ENCODE assay signal across 8 mouse cellular contexts in the genomic region with DNA sequence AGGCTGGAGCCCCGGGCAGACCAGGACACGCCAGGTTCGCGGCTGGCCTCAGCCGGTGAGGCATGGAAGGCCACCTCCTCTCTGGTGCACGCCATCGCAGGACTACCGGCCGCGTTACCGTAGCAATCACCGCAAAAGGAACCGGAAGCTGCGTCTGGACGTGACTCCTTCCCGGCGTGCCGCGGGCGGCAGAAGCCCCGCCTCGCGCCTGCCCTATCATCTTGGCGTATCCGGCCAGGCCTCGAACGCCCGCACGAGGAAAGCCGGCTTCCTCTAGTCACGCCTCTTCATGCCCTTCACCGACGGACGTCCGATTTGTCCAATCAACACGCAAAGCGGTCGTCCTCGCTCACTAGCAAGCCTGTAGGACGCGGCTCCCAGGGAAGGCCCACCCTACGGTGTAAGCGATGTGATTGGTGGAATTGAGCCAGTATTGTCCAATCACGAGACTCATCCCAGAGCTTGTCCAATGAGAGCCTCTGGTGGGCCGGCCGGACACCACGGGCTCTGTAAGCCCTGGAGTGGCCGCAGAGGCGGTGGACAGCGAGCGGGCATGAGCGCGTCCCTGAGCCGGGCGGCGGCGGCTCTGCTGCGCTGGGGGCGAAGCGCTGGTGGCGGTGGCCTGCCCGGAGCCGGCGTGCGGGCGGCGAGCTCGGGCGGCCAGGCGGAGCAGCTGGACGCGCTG. TPM values are rescaled to one million over a fixed set of nuclear protein-coding genes. Genes with fewer than 3 reads are reported as not detected.
A peak's percentile ranks its signal among the peaks of the same experiment; 100 is the strongest.
DNase-seq lines count a peak whose midpoint lies in the region; ATAC-seq and TF ChIP-seq lines count a peak whose summit lies in the region.

A gene (plus strand): TSS at position 542 of the 685 bp plus-strand sequence.

- H3K4me1 ChIP-seq in ES-Bruce4 (ENCODE audit: control insufficient read depth, insufficient read depth, low read length): no peaks in the 10 kb centered on the region
- H3K4me1 ChIP-seq in forebrain, embryonic 13.5 days: peaks cover 40% of the 10 kb centered on the region
- peaks cover 48% of the 10 kb centered on the region for H3K4me1 ChIP-seq in liver, postnatal 0 days (ENCODE audit: insufficient read depth)
- H3K4me1 ChIP-seq in neural tube, embryonic 14.5 days (ENCODE audit: control insufficient read depth, insufficient read depth, low read length): peaks cover 24% of the 10 kb centered on the region

- H3K9me3 ChIP-seq in ES-Bruce4 (replicated peaks; ENCODE audit: control insufficient read depth, insufficient read depth, low read length, poor library complexity, severe bottlenecking): no peaks in the 10 kb centered on the region
- H3K9me3 ChIP-seq in forebrain, embryonic 13.5 days (replicated peaks): no peaks in the 10 kb centered on the region
- H3K9me3 ChIP-seq in liver, postnatal 0 days (ENCODE audit: low read length): no peaks in the 10 kb centered on the region
- no peaks in the 10 kb centered on the region for H3K9me3 ChIP-seq in neural tube, embryonic 14.5 days (ENCODE audit: control insufficient read depth, low read length)

- no peak for TF ChIP-seq CTCF in ES-Bruce4 (IDR thresholded peaks at IDR 0.05; ENCODE audit: low read depth, low read length)
- peak; percentile 21; the same call in 1 of the 2 replicates for TF ChIP-seq CTCF in liver, postnatal 0 days (IDR thresholded peaks at IDR 0.05; ENCODE audit: low read depth)

- WGBS in forebrain, embryonic 13.5 days: under 1% methylated on average over 72 of the region's 72 CpGs
- WGBS in large intestine, adult 2 months: under 1% methylated on average over 72 of the region's 72 CpGs
- WGBS in liver, postnatal 0 days (ENCODE audit: insufficient replicate concordance): under 1% methylated on average over 72 of the region's 72 CpGs
- WGBS in neural tube, embryonic 14.5 days: under 1% methylated on average over 68 of the region's 72 CpGs

- H3K27me3 ChIP-seq in ES-Bruce4 (ENCODE audit: control insufficient read depth, insufficient read depth, low read length, poor library complexity, severe bottlenecking): no peaks in the 10 kb centered on the region
- no peaks in the 10 kb centered on the region for H3K27me3 ChIP-seq in forebrain, embryonic 13.5 days
- no peaks in the 10 kb centered on the region for H3K27me3 ChIP-seq in liver, postnatal 0 days (ENCODE audit: insufficient read depth, low read length)
- no peaks in the 10 kb centered on the region for H3K27me3 ChIP-seq in neural tube, embryonic 14.5 days (ENCODE audit: control insufficient read depth, insufficient read depth, low read length)

- peak within 1 kb of the TSS; percentile 98 for H3K4me2 ChIP-seq in forebrain, embryonic 13.5 days
- H3K4me2 ChIP-seq in liver, postnatal 0 days (ENCODE audit: low read depth, low read length): peak within 1 kb of the TSS; percentile 82
- peak within 1 kb of the TSS; percentile 95 for H3K4me2 ChIP-seq in neural tube, embryonic 14.5 days (ENCODE audit: low read depth, low read length)

- peak; percentile 98 for ATAC-seq in cerebellum, adult (ENCODE audit: insufficient number of reproducible peaks, low FRiP score, low TSS enrichment)
- ATAC-seq in forebrain, embryonic 13.5 days: peak; percentile 99
- peak; percentile 91 for ATAC-seq in liver, postnatal 0 days
- ATAC-seq in neural tube, embryonic 14.5 days (ENCODE audit: low read depth): peak; percentile 99

- H3K4me3 ChIP-seq in ES-Bruce4 (ENCODE audit: low read depth, low read length): peak within 1 kb of the TSS; percentile 87
- peak within 1 kb of the TSS; percentile 86 for H3K4me3 ChIP-seq in forebrain, embryonic 13.5 days
- peak within 1 kb of the TSS; percentile 86 for H3K4me3 ChIP-seq in liver, postnatal 0 days (ENCODE audit: low read depth, low read length)
- peak within 1 kb of the TSS; percentile 89 for H3K4me3 ChIP-seq in neural tube, embryonic 14.5 days (ENCODE audit: low read depth, low read length)

- peak; percentile 83 for TF ChIP-seq POLR2A in ES-Bruce4 (IDR thresholded peaks at IDR 0.05; ENCODE audit: insufficient read depth, low read length)

- intact Hi-C loops in heart, postnatal 10 days (cut with DNase I): no loop called here

- peak; percentile 100 for DNase-seq in heart, postnatal 10 days
- peak; percentile 99 for DNase-seq in large intestine, adult 2 months (ENCODE audit: low read depth, low spot score)
- DNase-seq in liver, postnatal 0 days: peak; percentile 98
- peak; percentile 96 for DNase-seq in testis, postnatal 10 days (ENCODE audit: low spot score)

- H3K27ac ChIP-seq in ES-Bruce4 (ENCODE audit: insufficient read depth, low read length): no peak within 1 kb of the TSS
- peak within 1 kb of the TSS; percentile 64 for H3K27ac ChIP-seq in forebrain, embryonic 13.5 days
- H3K27ac ChIP-seq in liver, postnatal 0 days (ENCODE audit: low read depth): peak within 1 kb of the TSS; percentile 94
- H3K27ac ChIP-seq in neural tube, embryonic 14.5 days (ENCODE audit: low read depth, low read length): peak within 1 kb of the TSS; percentile 74

- TF ChIP-seq EP300 in ES-Bruce4 (IDR thresholded peaks at IDR 0.05; ENCODE audit: insufficient read depth, low read depth, low read length): no peak
- TF ChIP-seq EP300 in liver, postnatal 0 days (IDR thresholded peaks at IDR 0.05; ENCODE audit: low read depth): peak; percentile 64

- peaks cover 14% of the 10 kb centered on the region for H3K36me3 ChIP-seq in ES-Bruce4 (ENCODE audit: control insufficient read depth, insufficient read depth, low read length, poor library complexity, severe bottlenecking)
- H3K36me3 ChIP-seq in forebrain, embryonic 13.5 days (ENCODE audit: poor library complexity, severe bottlenecking): peaks cover 24% of the 10 kb centered on the region
- H3K36me3 ChIP-seq in liver, postnatal 0 days (replicated peaks; ENCODE audit: insufficient read depth, low read length): peaks cover 37% of the 10 kb centered on the region
- H3K36me3 ChIP-seq in neural tube, embryonic 14.5 days (ENCODE audit: control insufficient read depth, insufficient read depth, low read length): peaks cover 4% of the 10 kb centered on the region; the same call in 1 of the 2 replicates

- peak within 1 kb of the TSS; percentile 76 for H3K9ac ChIP-seq in ES-Bruce4 (ENCODE audit: low read depth, poor library complexity, severe bottlenecking)
- H3K9ac ChIP-seq in forebrain, embryonic 13.5 days: peak within 1 kb of the TSS; percentile 92
- H3K9ac ChIP-seq in liver, postnatal 0 days (replicated peaks): peak within 1 kb of the TSS; percentile 87
- H3K9ac ChIP-seq in neural tube, embryonic 14.5 days (replicated peaks; ENCODE audit: low read depth, low read length): peak within 1 kb of the TSS; percentile 80

RNA-seq across cellular contexts. Expression of the gene that starts here (rescaled TPM):
- polyA plus RNA-seq in ES-Bruce4 (2011; ENCODE audit: insufficient read depth, insufficient read length, low read depth, missing spikeins): 36.4 and 38.7 TPM in 2 replicates
- polyA plus RNA-seq in forebrain, embryonic 13.5 days (2015; fragmentation: Nextera tagmentation; extraction: Ambion mirVana): 140 and 148 TPM in 2 replicates
- total RNA-seq in heart, postnatal 10 days (2021): 10 to 100 TPM; 84.5 to 86.0 TPM
- 61.0 and 62.2 TPM in 2 replicates for polyA plus RNA-seq in large intestine, adult 2 months (2012; rRNA removed)
- polyA plus RNA-seq in liver, postnatal 0 days (2015; fragmentation: Nextera tagmentation; extraction: Ambion mirVana): 349 and 355 TPM in 2 replicates
- polyA plus RNA-seq in neural tube, embryonic 14.5 days (2014; fragmentation: Nextera tagmentation; extraction: Ambion mirVana): 190 and 200 TPM in 2 replicates
